Mouse (Mus musculus): ENCODE measurements around the gene Katnbl1. TPM values are rescaled to one million over a fixed set of nuclear protein-coding genes. Genes with fewer than 3 reads are reported as not detected.

Gene Katnbl1
- total RNA-seq, 2 experiments from 2014 or later = 14.7 to 15.5 TPM

DNA sequence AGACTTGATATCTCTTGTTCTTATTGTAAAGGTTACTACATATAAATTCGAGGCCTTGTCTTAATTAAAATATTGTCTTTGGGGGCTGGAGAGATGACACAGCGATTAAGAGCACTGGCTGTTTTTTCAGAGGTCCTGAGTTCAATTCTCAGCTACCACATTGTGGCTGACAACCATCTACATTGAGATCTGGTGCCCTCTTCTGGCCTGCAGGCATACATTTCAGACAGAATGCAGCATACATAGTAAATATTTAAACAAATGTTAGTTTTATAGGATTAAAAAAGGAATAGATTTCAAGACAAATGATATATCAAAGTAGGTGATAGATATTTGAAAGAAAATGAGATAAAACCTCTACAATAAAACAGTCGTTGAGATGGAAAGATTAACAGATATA is 81.5 kb downstream of the Katnbl1 start:
- no peak for DNase-seq (ENCODE audit: low spot score in 2 of 2)

Other genes starting within 250 kb of the Katnbl1 start
- not detected for gene Olfr1316, start 244.2 kb upstream of the Katnbl1 start, total RNA-seq (2021)
- not detected for gene Olfr1317, start 238.9 kb upstream of the Katnbl1 start, total RNA-seq (2021)
- gene Olfr1318, start 225.0 kb upstream of the Katnbl1 start, total RNA-seq (2021) = not detected
- gene Lpcat4, start 139.7 kb upstream of the Katnbl1 start, total RNA-seq (2021) = 1 to 10 TPM; 5.0 to 5.5 TPM
- gene Nutm1, start 119.9 kb upstream of the Katnbl1 start, total RNA-seq (2021) = not detected
- gene Nop10, start 117.3 kb upstream of the Katnbl1 start, total RNA-seq (2021) = 10 to 100 TPM; 51.2 to 52.0 TPM
- gene Slc12a6, start 113.4 kb upstream of the Katnbl1 start, total RNA-seq (2021) = 10 to 100 TPM; 41.1 to 50.6 TPM
- not detected for gene Gm21985, start 112.9 kb upstream of the Katnbl1 start, total RNA-seq (2021)
- gene Emc4, start 11.2 kb upstream of the Katnbl1 start, total RNA-seq (2021) = 10 to 100 TPM; 65.4 to 71.6 TPM
- gene Emc7, start 75.8 kb downstream of the Katnbl1 start, total RNA-seq (2021) = 10 to 100 TPM; 15.1 to 16.7 TPM
- not detected for gene Chrm5, start 101.6 kb downstream of the Katnbl1 start, total RNA-seq (2021)
- 10 to 100 TPM; 13.7 to 14.4 TPM for gene Aven, start 113.8 kb downstream of the Katnbl1 start, total RNA-seq (2021)